ENCODE assay signal across 23 mouse cellular contexts in genomic region chr4:63170061-63170460, GRCm38 (mm10). TPM values are rescaled to one million over a fixed set of nuclear protein-coding genes. Genes with fewer than 3 reads are reported as not detected.
DNase-seq lines count a peak whose midpoint lies in the region; ATAC-seq lines count a peak whose summit lies in the region.
"Had no signal": no experiment of that assay in that cellular context is flagged by ENCODE, and none has a peak within 500 bp of the region (broad histone marks: within the 10 kb centered on the region; RNA-seq: fewer than 3 reads in every experiment).

No protein-coding gene starts in this region.

- H3K9me3 ChIP-seq in intestine, embryonic 15.5 days: no peaks in the 10 kb centered on the region
- H3K9me3 ChIP-seq in forebrain, embryonic 14.5 days (replicated peaks; ENCODE audit: control insufficient read depth, low read length): no peaks in the 10 kb centered on the region
- H3K9me3 ChIP-seq: embryonic facial prominence, embryonic 12.5 days; forebrain, embryonic 13.5 days; heart, embryonic 13.5 days; hindbrain, embryonic 12.5 days; midbrain, embryonic 12.5 days; neural tube, embryonic 15.5 days had no signal

- H3K27me3 ChIP-seq in intestine, embryonic 15.5 days (replicated peaks): no peaks in the 10 kb centered on the region
- H3K27me3 ChIP-seq in forebrain, embryonic 14.5 days (replicated peaks; ENCODE audit: control insufficient read depth, insufficient read depth, low read length): no peaks in the 10 kb centered on the region

- H3K4me1 ChIP-seq in intestine, embryonic 15.5 days (replicated peaks): peaks cover 14% of the 10 kb centered on the region; the same call in 1 of the 2 replicates
- H3K4me1 ChIP-seq in forebrain, embryonic 14.5 days (ENCODE audit: control insufficient read depth, insufficient read depth, low read length): no peaks in the 10 kb centered on the region
- H3K4me1 ChIP-seq: embryonic facial prominence, embryonic 12.5 days; forebrain, embryonic 13.5 days; heart, embryonic 13.5 days; hindbrain, embryonic 12.5 days; neural tube, embryonic 15.5 days had no signal

- peak overlapping the region; percentile 46 for H3K4me3 ChIP-seq in intestine, embryonic 15.5 days (replicated peaks)
- H3K4me3 ChIP-seq in forebrain, embryonic 14.5 days (ENCODE audit: low read depth, low read length): no peak overlapping the region
- H3K4me3 ChIP-seq: embryonic facial prominence, embryonic 12.5 days; forebrain, embryonic 13.5 days; heart, embryonic 13.5 days; hindbrain, embryonic 12.5 days; layer of hippocampus, adult 2 months; midbrain, embryonic 12.5 days; neural tube, embryonic 15.5 days had no signal

- no peak overlapping the region for H3K27ac ChIP-seq in intestine, embryonic 15.5 days
- H3K27ac ChIP-seq in forebrain, embryonic 14.5 days (ENCODE audit: low read depth, low read length): no peak overlapping the region
- H3K27ac ChIP-seq: embryonic facial prominence, embryonic 12.5 days; forebrain, embryonic 13.5 days; heart, embryonic 13.5 days; hindbrain, embryonic 12.5 days; layer of hippocampus, adult 2 months; midbrain, embryonic 12.5 days; neural tube, embryonic 15.5 days had no signal

- peak overlapping the region; percentile 53 for H3K4me2 ChIP-seq in intestine, embryonic 15.5 days (replicated peaks)
- H3K4me2 ChIP-seq in forebrain, embryonic 14.5 days (ENCODE audit: low read length): no peak overlapping the region
- H3K4me2 ChIP-seq: embryonic facial prominence, embryonic 12.5 days; forebrain, embryonic 13.5 days; heart, embryonic 13.5 days; hindbrain, embryonic 12.5 days; midbrain, embryonic 12.5 days; neural tube, embryonic 15.5 days had no signal

- DNase-seq in fat pad, adult 2 months (ENCODE audit: extremely low read depth, low read depth, low spot score): peak; percentile 4
- peak; percentile 83 for DNase-seq in kidney, adult 9 months
- DNase-seq in kidney, postnatal 25 days: peak; percentile 52 to 64
- no peak for DNase-seq in cerebellum, adult 11 months
- DNase-seq in forebrain, embryonic 14.5 days (ENCODE audit: low spot score): no peak
- no peak for DNase-seq in frontal cortex, postnatal 10 days (ENCODE audit: low spot score in 2 of 2)
- DNase-seq: cerebellum, adult 18-20 months; cerebellum, postnatal 14 days; gastrocnemius, postnatal 14 days; heart, adult 18-20 months; heart, postnatal 14 days; right cerebral cortex, adult 18-20 months had no signal

- WGBS in intestine, embryonic 15.5 days: 71% methylated on average over 4 of the region's 4 CpGs
- 90% methylated on average over 4 of the region's 4 CpGs for WGBS in forebrain, embryonic 14.5 days

- H3K36me3 ChIP-seq in intestine, embryonic 15.5 days: no peaks in the 10 kb centered on the region
- no peaks in the 10 kb centered on the region for H3K36me3 ChIP-seq in forebrain, embryonic 14.5 days (ENCODE audit: control insufficient read depth, insufficient read depth, low read length)
- H3K36me3 ChIP-seq: embryonic facial prominence, embryonic 12.5 days; heart, embryonic 13.5 days; hindbrain, embryonic 12.5 days; midbrain, embryonic 12.5 days; neural tube, embryonic 15.5 days had no signal

- H3K9ac ChIP-seq in intestine, embryonic 15.5 days: peak overlapping the region; percentile 42
- no peak overlapping the region for H3K9ac ChIP-seq in forebrain, embryonic 14.5 days (ENCODE audit: low read length)
- H3K9ac ChIP-seq: embryonic facial prominence, embryonic 12.5 days; forebrain, embryonic 13.5 days; heart, embryonic 13.5 days; hindbrain, embryonic 12.5 days; midbrain, embryonic 12.5 days; neural tube, embryonic 15.5 days had no signal

- no peak for ATAC-seq in intestine, embryonic 15.5 days
- no peak for ATAC-seq in forebrain, embryonic 14.5 days
- ATAC-seq: forebrain, embryonic 13.5 days; lung, postnatal 0 days had no signal

RNA-seq across cellular contexts. Expression of gene Kif12, which starts 1.9 kb away (rescaled TPM):
- polyA plus RNA-seq in intestine, embryonic 15.5 days (2015; fragmentation: Nextera tagmentation; extraction: Ambion mirVana): 67.1 and 77.3 TPM in 2 replicates
- polyA plus RNA-seq in forebrain, embryonic 14.5 days (2014; fragmentation: Nextera tagmentation; extraction: Ambion mirVana): not detected in 2 replicates
- polyA plus RNA-seq: forebrain, embryonic 13.5 days; limb, embryonic 11.5 days; lung, postnatal 0 days; midbrain, embryonic 12.5 days; urinary bladder, adult 2 months had no signal

RNA-seq across cellular contexts. Expression of gene Ambp, which starts 15.5 kb away (rescaled TPM):
- polyA plus RNA-seq in intestine, embryonic 15.5 days (2015; fragmentation: Nextera tagmentation; extraction: Ambion mirVana): 48.8 and 71.7 TPM in 2 replicates
- polyA plus RNA-seq in forebrain, embryonic 14.5 days (2014; fragmentation: Nextera tagmentation; extraction: Ambion mirVana): not detected in 2 replicates
- polyA plus RNA-seq: hindbrain, embryonic 12.5 days; midbrain, embryonic 12.5 days had no signal

RNA-seq across cellular contexts. Expression of gene Col27a1, which starts 43.7 kb away (rescaled TPM):
- polyA plus RNA-seq in intestine, embryonic 15.5 days (2015; fragmentation: Nextera tagmentation; extraction: Ambion mirVana): 13.1 and 13.3 TPM in 2 replicates
- 0.57 and 1.0 TPM in 2 replicates for polyA plus RNA-seq in forebrain, embryonic 14.5 days (2014; fragmentation: Nextera tagmentation; extraction: Ambion mirVana)

Comparison
In these comparisons a context has a peak if more than half of its experiments do, and no peak if none do; other contexts are left out.
1. DNase-seq: peak in fat pad, adult 2 months (single experiment), kidney, adult 9 months (single experiment) and kidney, postnatal 25 days (2 of 2); none in cerebellum, adult 11 months (single experiment), forebrain, embryonic 14.5 days (single experiment) and frontal cortex, postnatal 10 days (0 of 2).
2. RNA of gene Kif12, which starts 1.9 kb away (polyA plus RNA-seq): 67.1 to 77.3 TPM in intestine, embryonic 15.5 days; not detected in forebrain, embryonic 14.5 days; every median in the first group is over 10 times any median in the second.
3. RNA of gene Ambp, which starts 15.5 kb away (polyA plus RNA-seq): 48.8 to 71.7 TPM in intestine, embryonic 15.5 days; not detected in forebrain, embryonic 14.5 days; every median in the first group is over 10 times any median in the second.